Mouse (Mus musculus): ENCODE measurements around the gene Klf3. TPM values are rescaled to one million over a fixed set of nuclear protein-coding genes. Genes with fewer than 3 reads are reported as not detected.

Klf3 gene
- total and polyA plus RNA-seq, 3 experiments = 20.1 to 170 (median 147) TPM

DNA sequence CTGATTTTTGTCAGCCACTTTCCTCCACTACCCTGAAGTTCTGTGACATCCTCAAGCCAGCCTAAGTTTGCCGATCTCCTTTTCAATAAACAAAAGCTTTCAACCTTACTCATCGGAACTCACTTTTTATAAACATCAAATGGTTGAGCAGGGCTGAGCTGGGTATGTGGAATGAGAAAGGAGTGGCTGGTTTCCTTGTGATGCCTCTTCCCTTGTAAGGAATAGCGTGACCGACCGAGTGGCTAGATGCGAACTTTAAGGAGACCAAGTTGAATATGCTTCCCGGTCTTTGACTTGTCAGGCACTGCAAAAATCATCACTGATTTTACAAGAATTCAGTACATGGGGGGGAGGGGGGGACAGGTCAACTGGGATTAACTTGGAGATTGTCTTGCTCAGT is 46.7 kb downstream of the Klf3 start:
- TF ChIP-seq CTCF (IDR thresholded peaks at IDR 0.05; ENCODE audit: low read depth, low read length) (no peak), POLR2AphosphoS5 (IDR thresholded peaks at IDR 0.05; ENCODE audit: insufficient replicate concordance, low read depth, low read length) (no peak), GATA1 (IDR thresholded peaks at IDR 0.05; ENCODE audit: borderline replicate concordance, low read length) (no peak), TAL1 (conservative IDR thresholded peaks at IDR 0.05; ENCODE audit: low read depth, low read length) (no peak)
- DNase-seq (ENCODE audit: low spot score) (no peak), ATAC-seq (ENCODE audit: extremely low read depth, insufficient number of reproducible peaks, low FRiP score, poor library complexity, severe bottlenecking) (no peak)
- H3K4me1 ChIP-seq (ENCODE audit: insufficient read depth, low read depth, low read length) = no peaks in the 10 kb centered on the region
- H3K9me3 ChIP-seq (replicated peaks) = 0 out of 2 replicates have a peak, but pooled peaks cover 2% of the 10 kb centered on the region
- H3K36me3 ChIP-seq (replicated peaks) = no peaks in the 10 kb centered on the region
- no peak overlapping the region for H3K4me3 ChIP-seq (ENCODE audit: low read depth, low read length)
- H3K27me3 ChIP-seq (ENCODE audit: insufficient read depth, low read length) = peaks cover 2% of the 10 kb centered on the region; the same call in 1 of the 2 replicates

DNA sequence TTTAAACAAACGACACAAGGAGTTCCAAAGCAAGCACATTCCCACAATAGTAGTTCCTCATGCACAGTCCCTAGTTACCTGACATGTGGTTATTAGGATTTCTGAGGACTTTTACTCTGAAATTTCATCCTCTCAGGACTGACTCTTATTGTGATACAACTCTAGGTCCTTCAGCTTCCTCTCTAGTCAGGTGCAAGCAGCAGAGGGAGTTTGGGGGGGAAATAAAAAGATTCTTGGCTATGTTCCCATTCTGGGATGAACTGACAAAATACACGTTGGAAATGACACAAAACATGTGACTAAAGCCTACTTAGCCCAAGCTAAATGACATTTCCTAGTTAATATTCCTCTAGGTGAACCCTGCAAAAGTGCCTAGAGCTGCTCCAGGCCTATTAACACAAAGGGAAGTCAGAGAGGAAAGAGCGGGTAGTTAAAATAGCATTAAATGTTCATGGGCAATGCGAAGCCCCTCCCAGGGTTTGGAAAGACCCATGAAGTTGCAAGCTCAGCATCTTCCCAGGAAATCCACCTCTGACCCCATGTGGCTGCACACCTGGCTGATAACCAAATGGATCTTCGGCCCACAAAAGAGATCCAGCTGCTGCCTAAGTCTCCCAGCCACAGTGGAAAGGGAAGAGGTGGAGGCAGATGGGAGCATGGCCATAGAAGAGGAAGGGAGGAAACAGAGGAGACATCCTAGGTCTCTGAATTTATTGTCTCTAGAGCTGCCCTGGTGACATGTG is 49.6 kb downstream of the Klf3 start:
- Histone ChIP-seq H3K9me3 (replicated peaks) (peaks cover 2% of the 10 kb centered on the region; the same call in 1 of the 2 replicates), H3K4me1 (ENCODE audit: insufficient read depth, low read depth, low read length) (no peaks in the 10 kb centered on the region), H3K4me3 (ENCODE audit: low read depth, low read length) (no peak overlapping the region), H3K36me3 (replicated peaks) (no peaks in the 10 kb centered on the region), H3K27me3 (ENCODE audit: insufficient read depth, low read length) (peaks cover 2% of the 10 kb centered on the region; the same call in 1 of the 2 replicates)
- DNase-seq (ENCODE audit: low spot score) (no peak), ATAC-seq (ENCODE audit: extremely low read depth, insufficient number of reproducible peaks, low FRiP score, poor library complexity, severe bottlenecking) (no peak)
- TF ChIP-seq TAL1 (conservative IDR thresholded peaks at IDR 0.05; ENCODE audit: low read depth, low read length) (no peak), GATA2 (IDR thresholded peaks at IDR 0.05; ENCODE audit: borderline replicate concordance, low read depth, low read length) (no peak), POLR2AphosphoS5 (IDR thresholded peaks at IDR 0.05; ENCODE audit: insufficient replicate concordance, low read depth, low read length) (no peak), CTCF (IDR thresholded peaks at IDR 0.05; ENCODE audit: low read depth, low read length) (no peak), GATA1 (IDR thresholded peaks at IDR 0.05; ENCODE audit: borderline replicate concordance, low read length) (no peak)

DNA sequence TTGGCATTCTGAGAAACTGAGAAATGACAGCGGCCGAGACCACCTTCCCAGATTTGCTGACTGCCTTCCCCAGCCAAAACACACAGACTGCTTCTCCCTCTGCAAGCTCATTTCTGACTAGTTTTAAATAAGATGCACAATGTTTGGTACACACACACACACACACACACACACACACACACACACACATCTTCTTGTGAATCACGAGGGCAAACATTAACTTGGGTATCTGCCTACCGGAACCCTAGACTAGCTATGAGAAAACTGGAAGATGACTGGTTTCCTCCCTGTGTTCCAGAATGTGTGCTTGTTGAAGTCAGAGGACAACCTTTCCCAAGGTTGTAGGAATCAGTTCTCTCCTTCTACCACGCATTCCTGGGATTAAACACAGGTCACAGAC is 50.2 kb downstream of the Klf3 start:
- no peak for TF ChIP-seq GATA2 (IDR thresholded peaks at IDR 0.05; ENCODE audit: borderline replicate concordance, low read depth, low read length)
- TF ChIP-seq POLR2AphosphoS5 (IDR thresholded peaks at IDR 0.05; ENCODE audit: insufficient replicate concordance, low read depth, low read length) = no peak
- TF ChIP-seq TAL1 (conservative IDR thresholded peaks at IDR 0.05; ENCODE audit: low read depth, low read length) = no peak
- no peak for TF ChIP-seq GATA1 (IDR thresholded peaks at IDR 0.05; ENCODE audit: borderline replicate concordance, low read length)
- TF ChIP-seq CTCF (IDR thresholded peaks at IDR 0.05; ENCODE audit: low read depth, low read length) = no peak
- no peak for DNase-seq (ENCODE audit: low spot score)
- no peak for ATAC-seq (ENCODE audit: extremely low read depth, insufficient number of reproducible peaks, low FRiP score, poor library complexity, severe bottlenecking)
- Histone ChIP-seq H3K4me3 (ENCODE audit: low read depth, low read length) (no peak overlapping the region), H3K36me3 (replicated peaks) (no peaks in the 10 kb centered on the region), H3K9me3 (replicated peaks) (peaks cover 2% of the 10 kb centered on the region; the same call in 1 of the 2 replicates), H3K4me1 (ENCODE audit: insufficient read depth, low read depth, low read length) (no peaks in the 10 kb centered on the region), H3K27me3 (ENCODE audit: insufficient read depth, low read length) (peaks cover 2% of the 10 kb centered on the region; the same call in 1 of the 2 replicates)

DNA sequence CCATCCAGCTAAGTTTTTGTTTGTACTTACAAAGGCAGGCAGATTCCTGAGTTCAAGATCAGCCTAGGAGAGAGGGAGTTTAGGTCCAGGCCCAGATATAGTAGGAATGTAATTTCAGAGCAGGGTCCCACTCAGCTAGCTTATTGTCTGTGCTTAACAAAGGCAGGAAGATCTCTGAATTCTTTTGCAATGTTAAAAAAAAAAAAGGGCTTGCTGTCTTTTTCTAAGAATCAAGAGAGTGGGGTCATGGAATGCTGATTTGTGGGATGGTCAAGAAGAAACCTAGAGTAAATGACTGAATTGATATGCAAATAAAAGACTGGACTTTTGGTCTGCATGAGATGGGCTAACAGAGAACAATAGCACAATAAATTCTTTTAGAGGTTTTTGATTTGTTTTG is 52.0 kb downstream of the Klf3 start:
- Histone ChIP-seq H3K27me3 (ENCODE audit: insufficient read depth, low read length) (no peaks in the 10 kb centered on the region), H3K36me3 (replicated peaks) (no peaks in the 10 kb centered on the region), H3K9me3 (replicated peaks) (peaks cover 2% of the 10 kb centered on the region; the same call in 1 of the 2 replicates), H3K4me3 (ENCODE audit: low read depth, low read length) (no peak overlapping the region), H3K4me1 (ENCODE audit: insufficient read depth, low read depth, low read length) (no peaks in the 10 kb centered on the region)
- ATAC-seq (ENCODE audit: extremely low read depth, insufficient number of reproducible peaks, low FRiP score, poor library complexity, severe bottlenecking) = no peak
- TF ChIP-seq POLR2AphosphoS5 (IDR thresholded peaks at IDR 0.05; ENCODE audit: insufficient replicate concordance, low read depth, low read length) (no peak), GATA2 (IDR thresholded peaks at IDR 0.05; ENCODE audit: borderline replicate concordance, low read depth, low read length) (no peak), GATA1 (IDR thresholded peaks at IDR 0.05; ENCODE audit: borderline replicate concordance, low read length) (no peak), TAL1 (conservative IDR thresholded peaks at IDR 0.05; ENCODE audit: low read depth, low read length) (no peak), CTCF (IDR thresholded peaks at IDR 0.05; ENCODE audit: low read depth, low read length) (no peak)
- no peak for DNase-seq (ENCODE audit: low spot score)

DNA sequence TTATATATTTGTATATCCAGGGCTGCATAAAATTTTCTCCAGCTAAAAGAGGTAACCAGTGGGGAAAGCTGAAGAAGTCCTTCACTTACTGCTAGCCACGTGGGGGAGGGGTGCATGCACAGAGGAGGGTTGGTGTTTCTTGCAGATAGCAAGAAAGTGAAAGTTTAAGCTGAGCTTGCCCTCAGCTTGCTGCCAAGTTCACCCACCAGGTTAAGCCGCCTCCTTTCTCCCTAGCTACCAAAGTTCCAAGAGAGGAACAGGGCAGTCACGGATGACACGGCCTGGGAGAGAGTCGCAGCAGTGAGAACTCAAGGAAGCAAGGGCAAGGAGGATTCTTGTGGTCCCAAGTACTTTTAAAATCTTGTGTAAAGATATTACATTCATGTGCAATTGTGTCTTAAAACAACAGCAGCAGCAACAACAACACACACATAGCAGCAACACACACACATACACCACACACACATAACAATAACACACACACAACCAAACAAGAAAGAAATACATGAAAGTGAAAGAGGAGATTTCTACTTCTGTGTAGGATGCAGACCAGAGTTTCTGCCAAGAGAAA is 57.8 kb downstream of the Klf3 start:
- no peaks in the 10 kb centered on the region for H3K27me3 ChIP-seq (ENCODE audit: insufficient read depth, low read length)
- DNase-seq (ENCODE audit: low spot score) (peak; percentile 16), ATAC-seq (ENCODE audit: extremely low read depth, insufficient number of reproducible peaks, low FRiP score, poor library complexity, severe bottlenecking) (no peak)
- H3K4me3 ChIP-seq (ENCODE audit: low read depth, low read length) = peak overlapping the region; percentile 6; the same call in 1 of the 2 replicates
- H3K4me1 ChIP-seq (ENCODE audit: insufficient read depth, low read depth, low read length) = peaks cover 24% of the 10 kb centered on the region
- H3K36me3 ChIP-seq (replicated peaks) = no peaks in the 10 kb centered on the region
- no peaks in the 10 kb centered on the region for H3K9me3 ChIP-seq (replicated peaks)
- TF ChIP-seq CTCF (IDR thresholded peaks at IDR 0.05; ENCODE audit: low read depth, low read length) (no peak), GATA1 (IDR thresholded peaks at IDR 0.05; ENCODE audit: borderline replicate concordance, low read length) (no peak), POLR2AphosphoS5 (IDR thresholded peaks at IDR 0.05; ENCODE audit: insufficient replicate concordance, low read depth, low read length) (no peak), TAL1 (conservative IDR thresholded peaks at IDR 0.05; ENCODE audit: low read depth, low read length) (no peak), GATA2 (IDR thresholded peaks at IDR 0.05; ENCODE audit: borderline replicate concordance, low read depth, low read length) (no peak)

DNA sequence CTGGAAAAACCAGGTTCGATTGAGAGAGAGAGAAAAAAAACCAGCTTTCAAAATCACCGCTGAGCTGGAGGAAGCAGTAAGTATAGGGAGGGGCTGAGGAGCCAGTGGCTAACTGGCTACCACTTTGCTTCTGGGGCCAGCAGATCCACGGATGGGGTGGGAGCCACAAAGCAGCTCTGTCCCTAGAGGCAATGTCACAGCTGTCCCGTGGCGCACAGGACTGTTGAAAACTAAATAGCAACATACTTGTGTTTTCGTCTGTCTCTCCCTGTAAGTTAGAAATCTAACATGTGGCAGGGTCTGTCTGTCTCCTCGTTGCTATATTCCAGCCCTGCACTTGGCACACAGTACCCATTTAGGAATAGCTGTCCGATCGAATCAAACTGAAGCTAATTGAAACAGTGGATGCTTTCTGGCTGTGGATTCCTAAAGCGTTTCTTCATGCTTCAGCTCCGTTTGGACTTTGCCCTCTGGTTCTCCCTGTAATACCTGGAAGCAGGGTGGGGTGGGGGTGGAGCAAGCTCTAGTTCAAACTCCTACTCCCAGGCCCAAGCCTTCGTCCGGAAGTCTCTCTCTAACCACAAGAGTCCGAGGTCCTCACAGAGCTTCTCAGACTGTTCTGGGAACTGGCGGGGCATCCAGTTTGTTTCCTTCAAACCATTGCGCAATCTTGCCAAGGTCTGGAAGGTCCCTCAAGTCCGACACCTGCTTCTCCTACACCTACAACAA is 58.4 kb downstream of the Klf3 start:
- TF ChIP-seq GATA1 (IDR thresholded peaks at IDR 0.05; ENCODE audit: borderline replicate concordance, low read length) = no peak
- TF ChIP-seq CTCF (IDR thresholded peaks at IDR 0.05; ENCODE audit: low read depth, low read length) = no peak
- no peak for TF ChIP-seq TAL1 (conservative IDR thresholded peaks at IDR 0.05; ENCODE audit: low read depth, low read length)
- no peak for TF ChIP-seq GATA2 (IDR thresholded peaks at IDR 0.05; ENCODE audit: borderline replicate concordance, low read depth, low read length)
- no peak for TF ChIP-seq POLR2AphosphoS5 (IDR thresholded peaks at IDR 0.05; ENCODE audit: insufficient replicate concordance, low read depth, low read length)
- Histone ChIP-seq H3K9me3 (replicated peaks) (no peaks in the 10 kb centered on the region), H3K4me1 (ENCODE audit: insufficient read depth, low read depth, low read length) (peaks cover 24% of the 10 kb centered on the region), H3K27me3 (ENCODE audit: insufficient read depth, low read length) (no peaks in the 10 kb centered on the region), H3K4me3 (ENCODE audit: low read depth, low read length) (peak overlapping the region; percentile 57; the same call in 1 of the 2 replicates), H3K36me3 (replicated peaks) (no peaks in the 10 kb centered on the region)
- ATAC-seq (ENCODE audit: extremely low read depth, insufficient number of reproducible peaks, low FRiP score, poor library complexity, severe bottlenecking) = peak; percentile 16; the same call in 1 of the 2 replicates
- DNase-seq (ENCODE audit: low spot score) = no peak

Measured in G1E (cell line).